Mouse (Mus musculus): ENCODE data around the gene Foxp2. TPM values are rescaled to one million over a fixed set of nuclear protein-coding genes. Genes with fewer than 3 reads are reported as not detected.

Gene Foxp2
- total and polyA plus RNA-seq, 2 experiments from 2014 or later, result 2.5 to 7.6 TPM

DNA sequence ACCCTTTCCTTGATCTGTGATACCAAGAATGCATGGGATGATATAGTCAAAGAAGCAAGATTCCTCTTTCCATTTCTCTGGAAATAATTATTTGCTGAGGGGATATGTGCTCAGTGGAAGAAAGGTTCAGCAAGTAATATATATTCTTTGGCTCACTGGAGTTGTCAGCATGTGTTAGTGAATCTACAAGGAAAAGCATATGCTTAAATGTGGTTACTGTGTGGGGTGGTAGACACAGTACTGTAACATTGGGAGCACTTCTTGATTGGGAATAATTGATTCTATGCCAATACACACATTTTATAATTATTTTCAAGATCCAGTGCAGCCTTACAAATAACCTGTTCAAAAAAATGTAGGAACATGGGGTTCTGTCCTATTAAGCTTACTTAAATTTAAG lies 21.6 kb downstream of the Foxp2 start:
- Histone ChIP-seq H3K27me3 (ENCODE audit: control insufficient read depth, insufficient read depth, low read length) (no peaks in the 10 kb centered on the region), H3K4me3 (ENCODE audit: low read depth, low read length) (no peak overlapping the region), H3K36me3 (replicated peaks; ENCODE audit: control insufficient read depth, insufficient read depth, low read length) (no peaks in the 10 kb centered on the region), H3K9me3 (replicated peaks; ENCODE audit: control insufficient read depth, low read length) (no peaks in the 10 kb centered on the region), H3K27ac (ENCODE audit: low read depth) (no peak overlapping the region), H3K4me2 (ENCODE audit: low read depth, low read length) (no peak overlapping the region), H3K9ac (replicated peaks; ENCODE audit: low read depth, low read length) (no peak overlapping the region), H3K4me1 (ENCODE audit: control insufficient read depth, insufficient read depth) (no peaks in the 10 kb centered on the region)
- ATAC-seq (ENCODE audit: insufficient read depth, low read depth) (no peak), DNase-seq (ENCODE audit: low spot score) (no peak)
- no peak for TF ChIP-seq CTCF (IDR thresholded peaks at IDR 0.05; ENCODE audit: low read depth)
- TF ChIP-seq EP300 (IDR thresholded peaks at IDR 0.05; ENCODE audit: low read depth), result no peak

- ATAC-seq (ENCODE audit: insufficient read depth, low read depth) (no peak), DNase-seq (ENCODE audit: low spot score) (no peak)
- no peak overlapping the region for H3K27ac ChIP-seq (ENCODE audit: low read depth)
- 70% methylated on average over 4 of the region's 4 CpGs for WGBS
- TF ChIP-seq EP300 (IDR thresholded peaks at IDR 0.05; ENCODE audit: low read depth) (no peak), CTCF (IDR thresholded peaks at IDR 0.05; ENCODE audit: low read depth) (no peak)
- H3K36me3 ChIP-seq (replicated peaks; ENCODE audit: control insufficient read depth, insufficient read depth, low read length), result no peaks in the 10 kb centered on the region
- H3K9ac ChIP-seq (replicated peaks; ENCODE audit: low read depth, low read length), result no peak overlapping the region
- no peak overlapping the region for H3K4me2 ChIP-seq (ENCODE audit: low read depth, low read length)
- no peak overlapping the region for H3K4me3 ChIP-seq (ENCODE audit: low read depth, low read length)
- H3K4me1 ChIP-seq (ENCODE audit: control insufficient read depth, insufficient read depth), result no peaks in the 10 kb centered on the region
- no peaks in the 10 kb centered on the region for H3K27me3 ChIP-seq (ENCODE audit: control insufficient read depth, insufficient read depth, low read length)
- H3K9me3 ChIP-seq (replicated peaks; ENCODE audit: control insufficient read depth, low read length), result no peaks in the 10 kb centered on the region
These were observed 23.9 kb downstream of the Foxp2 start for GRCm38 (mm10) chr6:14924976-14925489.

GRCm38 (mm10) chr6:14951060-14951459 lies 49.9 kb downstream of the Foxp2 start:
- no peaks in the 10 kb centered on the region for H3K4me1 ChIP-seq (ENCODE audit: control insufficient read depth, insufficient read depth)
- DNase-seq (ENCODE audit: low spot score) (no peak), ATAC-seq (ENCODE audit: insufficient read depth, low read depth) (no peak)
- H3K27ac ChIP-seq (ENCODE audit: low read depth), result no peak overlapping the region
- H3K27me3 ChIP-seq (ENCODE audit: control insufficient read depth, insufficient read depth, low read length), result no peaks in the 10 kb centered on the region
- TF ChIP-seq CTCF (IDR thresholded peaks at IDR 0.05; ENCODE audit: low read depth) (no peak), EP300 (IDR thresholded peaks at IDR 0.05; ENCODE audit: low read depth) (no peak)
- H3K36me3 ChIP-seq (replicated peaks; ENCODE audit: control insufficient read depth, insufficient read depth, low read length), result no peaks in the 10 kb centered on the region
- 0 out of 2 replicates have a peak, but pooled peaks cover 4% of the 10 kb centered on the region for H3K9me3 ChIP-seq (replicated peaks; ENCODE audit: control insufficient read depth, low read length)
- H3K4me2 ChIP-seq (ENCODE audit: low read depth, low read length), result no peak overlapping the region
- 73% methylated on average over 6 of the region's 6 CpGs for WGBS
- H3K9ac ChIP-seq (replicated peaks; ENCODE audit: low read depth, low read length), result no peak overlapping the region
- no peak overlapping the region for H3K4me3 ChIP-seq (ENCODE audit: low read depth, low read length)

DNA sequence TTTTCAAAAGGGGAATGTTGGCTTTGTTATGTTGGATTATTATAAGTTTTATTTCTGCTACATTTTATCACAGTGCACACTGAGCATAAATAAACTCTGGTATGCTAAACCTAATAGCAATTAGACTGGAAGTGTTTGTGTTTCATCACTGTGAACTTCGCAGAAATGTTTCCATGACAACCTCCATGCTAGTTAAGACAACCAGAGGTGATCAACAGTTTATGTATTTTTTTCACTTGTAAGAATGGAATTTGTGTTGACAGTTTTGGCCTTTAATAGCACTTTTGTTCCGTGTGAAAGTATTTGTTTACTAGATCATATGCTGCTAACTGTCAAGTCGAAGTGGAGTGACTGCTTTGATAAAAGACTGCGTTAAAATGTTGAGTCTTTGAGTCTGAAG lies 51.6 kb downstream of the Foxp2 start:
- DNase-seq (ENCODE audit: low spot score) (no peak), ATAC-seq (ENCODE audit: insufficient read depth, low read depth) (no peak)
- Histone ChIP-seq H3K9ac (replicated peaks; ENCODE audit: low read depth, low read length) (no peak overlapping the region), H3K4me1 (ENCODE audit: control insufficient read depth, insufficient read depth) (no peaks in the 10 kb centered on the region), H3K27ac (ENCODE audit: low read depth) (no peak overlapping the region), H3K36me3 (replicated peaks; ENCODE audit: control insufficient read depth, insufficient read depth, low read length) (no peaks in the 10 kb centered on the region), H3K27me3 (ENCODE audit: control insufficient read depth, insufficient read depth, low read length) (no peaks in the 10 kb centered on the region), H3K4me2 (ENCODE audit: low read depth, low read length) (no peak overlapping the region), H3K9me3 (replicated peaks; ENCODE audit: control insufficient read depth, low read length) (0 out of 2 replicates have a peak, but pooled peaks cover 4% of the 10 kb centered on the region), H3K4me3 (ENCODE audit: low read depth, low read length) (no peak overlapping the region)
- 62% methylated on average over 4 of the region's 4 CpGs for WGBS
- TF ChIP-seq CTCF (IDR thresholded peaks at IDR 0.05; ENCODE audit: low read depth) (no peak), EP300 (IDR thresholded peaks at IDR 0.05; ENCODE audit: low read depth) (no peak)

- H3K9me3 ChIP-seq (replicated peaks; ENCODE audit: control insufficient read depth, low read length), result peaks cover 4% of the 10 kb centered on the region
- H3K9ac ChIP-seq (replicated peaks; ENCODE audit: low read depth, low read length), result no peak overlapping the region
- 78% methylated on average over 3 of the region's 3 CpGs for WGBS
- DNase-seq (ENCODE audit: low spot score) (no peak), ATAC-seq (ENCODE audit: insufficient read depth, low read depth) (no peak)
- no peaks in the 10 kb centered on the region for H3K4me1 ChIP-seq (ENCODE audit: control insufficient read depth, insufficient read depth)
- H3K36me3 ChIP-seq (replicated peaks; ENCODE audit: control insufficient read depth, insufficient read depth, low read length), result no peaks in the 10 kb centered on the region
- no peak for TF ChIP-seq EP300 (IDR thresholded peaks at IDR 0.05; ENCODE audit: low read depth)
- no peak for TF ChIP-seq CTCF (IDR thresholded peaks at IDR 0.05; ENCODE audit: low read depth)
- no peak overlapping the region for H3K4me3 ChIP-seq (ENCODE audit: low read depth, low read length)
- no peak overlapping the region for H3K27ac ChIP-seq (ENCODE audit: low read depth)
- H3K27me3 ChIP-seq (ENCODE audit: control insufficient read depth, insufficient read depth, low read length), result no peaks in the 10 kb centered on the region
- no peak overlapping the region for H3K4me2 ChIP-seq (ENCODE audit: low read depth, low read length)
These were observed 75.9 kb downstream of the Foxp2 start for GRCm38 (mm10) chr6:14977042-14977441.

- H3K4me2 ChIP-seq (ENCODE audit: low read depth, low read length), result no peak overlapping the region
- H3K9ac ChIP-seq (replicated peaks; ENCODE audit: low read depth, low read length), result no peak overlapping the region
- no peak for ATAC-seq (ENCODE audit: insufficient read depth, low read depth)
- no peak overlapping the region for H3K4me3 ChIP-seq (ENCODE audit: low read depth, low read length)
- no peaks in the 10 kb centered on the region for H3K36me3 ChIP-seq (replicated peaks; ENCODE audit: control insufficient read depth, insufficient read depth, low read length)
- H3K27me3 ChIP-seq (ENCODE audit: control insufficient read depth, insufficient read depth, low read length), result no peaks in the 10 kb centered on the region
- no peak for DNase-seq (ENCODE audit: low spot score)
- H3K4me1 ChIP-seq (ENCODE audit: control insufficient read depth, insufficient read depth), result no peaks in the 10 kb centered on the region
- 82% methylated on average over 5 of the region's 5 CpGs for WGBS
- no peak overlapping the region for H3K27ac ChIP-seq (ENCODE audit: low read depth)
- TF ChIP-seq CTCF (IDR thresholded peaks at IDR 0.05; ENCODE audit: low read depth), result no peak
- no peak for TF ChIP-seq EP300 (IDR thresholded peaks at IDR 0.05; ENCODE audit: low read depth)
- H3K9me3 ChIP-seq (replicated peaks; ENCODE audit: control insufficient read depth, low read length), result peaks cover 4% of the 10 kb centered on the region
These were observed 77.1 kb downstream of the Foxp2 start for GRCm38 (mm10) chr6:14978201-14978600.

Measured in heart, postnatal 0 days (tissue).